Mouse (Mus musculus) midbrain, embryonic 14.5 days (tissue): ENCODE measurements around the gene Vps37b. TPM values are rescaled to one million over a fixed set of nuclear protein-coding genes. Genes with fewer than 3 reads are reported as not detected.

Source experiments
- ATAC-seq: fragments of 200-750 bp; cut with Nextera tagmentation; 2 replicates; pipeline ENCODE4 v1.8.0; 2017; ENCODE audit warnings: moderate number of reproducible peaks, moderate library complexity; ENCODE audit not compliant: low FRiP score, low TSS enrichment
- DNase-seq: peaks from one replicate; pipeline ENCODE4 v3.0.0-alpha.2; 2015
- H3K27ac ChIP-seq: fragments of 300-500 bp; sonication (generic); replicated peaks from 2 replicates; pipeline ENCODE4 v1.5.1; 2014; ENCODE audit warnings: mild to moderate bottlenecking, low read depth, low read length, moderate library complexity
- H3K27me3 ChIP-seq: fragments of 300-500 bp; sonication (generic); 2 replicates; pipeline ENCODE4 v1.6.1; 2014; ENCODE audit warnings: low read length, control low read depth, mixed read lengths; ENCODE audit not compliant: control insufficient read depth, insufficient read depth
- H3K36me3 ChIP-seq: fragments of 300-500 bp; sonication (generic); 2 replicates; pipeline ENCODE4 v1.6.1; 2014; ENCODE audit warnings: low read length, control low read depth; ENCODE audit not compliant: control insufficient read depth, insufficient read depth
- H3K4me1 ChIP-seq: fragments of 300-500 bp; sonication (generic); 2 replicates; pipeline ENCODE4 v1.6.1; 2014; ENCODE audit warnings: mild to moderate bottlenecking, antibody characterized with exemption, low read length, control low read depth; ENCODE audit not compliant: control insufficient read depth, insufficient read depth
- H3K4me2 ChIP-seq: fragments of 300-500 bp; sonication (generic); 2 replicates; pipeline ENCODE4 v1.6.1; 2014; ENCODE audit warnings: mild to moderate bottlenecking, low read length, moderate library complexity
- H3K4me3 ChIP-seq: fragments of 300-500 bp; sonication (generic); replicated peaks from 2 replicates; pipeline ENCODE4 v1.5.1; 2014; ENCODE audit warnings: low read depth, low read length
- H3K9ac ChIP-seq: fragments of 300-500 bp; sonication (generic); replicated peaks from 2 replicates; pipeline ENCODE4 v1.6.1; 2014; ENCODE audit warnings: mild to moderate bottlenecking, low read length, moderate library complexity
- H3K9me3 ChIP-seq: fragments of 300-500 bp; sonication (generic); 2 replicates; pipeline ENCODE4 v1.6.1; 2016; ENCODE audit warnings: low read length, control low read depth, mixed read lengths; ENCODE audit not compliant: control insufficient read depth
- WGBS: fragments of 180-500 bp; shearing (Covaris S2); extraction: QIAGEN DNeasy Blood & Tissue Kit; methylation state at CpG from one replicate; pipeline ENCODE4 v1.1.7; 2014; 5-methylcytosine and 5-hydroxymethylcytosine counted together
- polyA plus RNA-seq: library from polyadenylated mRNA; unstranded; fragments of >200 nt; fragmentation: Nextera tagmentation; extraction: Ambion mirVana; gene quantifications from 2 replicates; pipeline ENCODE4 v1.2.1, GENCODE M21; 2014

Vps37b gene
- 58.0 and 72.4 TPM in 2 replicates for polyA plus RNA-seq

GRCm38 (mm10) chr5:124032001-124032508 lies at the start of gene Vps37b:
Vps37b (minus strand) TSS chr5:124032270.
- Histone ChIP-seq H3K4me2 (peak within 1 kb of the TSS; percentile 83), H3K4me1 (peaks cover 23% of the 10 kb centered on the region), H3K9ac (peak within 1 kb of the TSS; percentile 96), H3K27ac (peak within 1 kb of the TSS; percentile 93), H3K4me3 (peak within 1 kb of the TSS; percentile 95), H3K9me3 (no peaks in the 10 kb centered on the region), H3K36me3 (no peaks in the 10 kb centered on the region), H3K27me3 (no peaks in the 10 kb centered on the region)
- DNase-seq: peak; percentile 96
- whole genome bisulfite sequencing: under 1% methylated on average over 52 of the region's 52 CpGs
- ATAC-seq: peak; percentile 78

- Histone ChIP-seq H3K4me3 (no peak overlapping the region), H3K9me3 (no peaks in the 10 kb centered on the region), H3K4me1 (peaks cover 10% of the 10 kb centered on the region; the same call in 1 of the 2 replicates), H3K36me3 (no peaks in the 10 kb centered on the region), H3K27ac (no peak overlapping the region), H3K4me2 (no peak overlapping the region), H3K9ac (no peak overlapping the region), H3K27me3 (no peaks in the 10 kb centered on the region)
- 95% methylated on average over 17 of the region's 17 CpGs for WGBS
- no peak for ATAC-seq
- no peak for DNase-seq
Measured at GRCm38 (mm10) chr5:124079880-124080279, 47.8 kb upstream of the Vps37b start.

DNA sequence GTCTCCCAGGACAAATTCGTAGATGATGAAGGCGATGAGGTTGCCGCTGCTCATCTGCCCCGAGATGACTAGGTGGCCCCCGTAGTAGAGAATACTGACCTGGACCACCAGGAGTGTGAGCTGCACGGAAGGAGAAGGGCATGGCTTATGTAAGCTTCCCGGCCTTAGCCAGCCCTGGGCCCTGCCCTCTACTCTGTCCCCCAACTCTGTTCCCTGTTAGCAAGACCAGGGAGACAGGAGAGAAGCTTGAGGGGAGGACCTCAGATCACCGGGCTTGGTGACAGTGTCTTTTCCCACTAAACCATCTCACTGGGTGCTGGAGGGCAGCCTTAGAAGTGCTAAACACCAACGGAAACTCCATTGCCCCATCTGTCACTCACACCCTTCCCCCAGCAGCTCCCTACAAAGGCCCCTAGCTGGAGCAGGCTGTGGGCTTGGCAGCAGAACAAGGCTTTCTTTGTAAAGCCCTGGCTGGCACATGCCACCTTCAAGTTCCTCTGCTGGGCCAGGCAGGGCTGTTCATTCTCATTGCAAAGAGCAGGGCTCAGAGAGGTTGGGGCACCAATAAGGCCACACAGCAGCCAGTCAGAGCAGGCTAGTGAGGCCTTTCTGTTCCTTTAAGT lies 46.8 kb upstream of the Vps37b start:
- Histone ChIP-seq H3K4me2 (no peak overlapping the region), H3K9me3 (no peaks in the 10 kb centered on the region), H3K4me3 (no peak overlapping the region), H3K27me3 (no peaks in the 10 kb centered on the region), H3K9ac (no peak overlapping the region), H3K36me3 (no peaks in the 10 kb centered on the region), H3K27ac (peak overlapping the region; percentile 74), H3K4me1 (peaks cover 10% of the 10 kb centered on the region; the same call in 1 of the 2 replicates)
- peak; percentile 82 for DNase-seq
- ATAC-seq: peak; percentile 76
- 59% methylated on average over 9 of the region's 9 CpGs for WGBS

- no peak for ATAC-seq
- H3K4me1 ChIP-seq: peaks cover 10% of the 10 kb centered on the region; the same call in 1 of the 2 replicates
- DNase-seq: no peak
- no peak overlapping the region for H3K9ac ChIP-seq
- no peaks in the 10 kb centered on the region for H3K9me3 ChIP-seq
- H3K4me3 ChIP-seq: no peak overlapping the region
- H3K36me3 ChIP-seq: no peaks in the 10 kb centered on the region
- H3K27me3 ChIP-seq: no peaks in the 10 kb centered on the region
- no peak overlapping the region for H3K27ac ChIP-seq
- no peak overlapping the region for H3K4me2 ChIP-seq
- 67% methylated on average over 6 of the region's 6 CpGs for WGBS
Measured at GRCm38 (mm10) chr5:124077856-124078460, 45.9 kb upstream of the Vps37b start.

DNA sequence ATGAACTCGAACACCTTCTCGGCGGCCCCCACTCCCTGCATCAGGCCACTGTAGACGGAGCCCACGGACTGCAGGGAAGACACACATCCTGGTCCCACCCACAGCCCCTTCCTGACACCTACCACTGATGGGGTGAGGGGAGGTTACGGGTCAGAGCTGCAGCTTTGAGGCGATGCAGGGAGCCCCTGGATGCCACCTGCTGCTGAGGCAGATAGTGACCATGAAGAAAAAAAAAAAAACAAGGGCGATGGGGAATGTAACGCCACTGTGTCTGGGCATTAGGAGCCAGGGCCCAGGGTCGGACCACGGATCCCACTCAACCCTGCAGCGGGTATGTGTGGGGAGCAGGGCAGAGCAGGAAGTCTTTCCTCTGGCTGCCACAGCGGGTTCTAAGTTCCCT lies 45.2 kb upstream of the Vps37b start:
- peaks cover 10% of the 10 kb centered on the region; the same call in 1 of the 2 replicates for H3K4me1 ChIP-seq
- no peaks in the 10 kb centered on the region for H3K27me3 ChIP-seq
- no peaks in the 10 kb centered on the region for H3K36me3 ChIP-seq
- no peak for DNase-seq
- WGBS: 84% methylated on average over 13 of the region's 13 CpGs
- no peak overlapping the region for H3K27ac ChIP-seq
- H3K9me3 ChIP-seq: no peaks in the 10 kb centered on the region
- no peak overlapping the region for H3K4me3 ChIP-seq
- H3K4me2 ChIP-seq: no peak overlapping the region
- H3K9ac ChIP-seq: no peak overlapping the region
- no peak for ATAC-seq

DNA sequence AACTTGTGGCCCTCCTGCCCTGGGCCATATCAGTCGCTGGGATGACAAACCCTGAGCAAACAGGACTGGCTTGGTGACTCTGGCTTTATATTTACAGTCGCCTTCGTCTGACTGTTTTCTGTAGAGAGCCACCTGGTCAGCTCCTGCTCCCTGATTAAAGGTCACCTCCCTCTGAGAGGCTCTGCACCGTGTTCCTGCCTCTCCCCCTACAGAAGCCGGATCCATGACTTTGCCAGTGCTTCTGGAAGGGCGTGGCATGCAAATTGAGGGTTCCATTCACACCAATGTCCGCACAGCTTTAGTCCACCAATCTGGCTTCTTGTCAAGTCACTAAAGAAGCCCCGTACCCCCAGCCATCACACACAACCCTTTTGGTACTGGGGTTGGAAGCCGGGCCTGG lies 44.5 kb upstream of the Vps37b start:
- WGBS: 58% methylated on average over 9 of the region's 9 CpGs
- no peaks in the 10 kb centered on the region for H3K9me3 ChIP-seq
- no peak for ATAC-seq
- no peaks in the 10 kb centered on the region for H3K36me3 ChIP-seq
- H3K9ac ChIP-seq: no peak overlapping the region
- DNase-seq: no peak
- no peak overlapping the region for H3K4me3 ChIP-seq
- H3K4me2 ChIP-seq: no peak overlapping the region
- no peaks in the 10 kb centered on the region for H3K27me3 ChIP-seq
- no peak overlapping the region for H3K27ac ChIP-seq
- peaks cover 10% of the 10 kb centered on the region; the same call in 1 of the 2 replicates for H3K4me1 ChIP-seq

GRCm38 (mm10) chr5:124075716-124076115 lies 43.6 kb upstream of the Vps37b start:
- Histone ChIP-seq H3K9me3 (no peaks in the 10 kb centered on the region), H3K4me3 (no peak overlapping the region), H3K27me3 (no peaks in the 10 kb centered on the region), H3K4me2 (no peak overlapping the region), H3K36me3 (no peaks in the 10 kb centered on the region), H3K27ac (no peak overlapping the region), H3K4me1 (peaks cover 10% of the 10 kb centered on the region; the same call in 1 of the 2 replicates), H3K9ac (no peak overlapping the region)
- ATAC-seq: no peak
- DNase-seq: no peak
- 74% methylated on average over 9 of the region's 9 CpGs for WGBS

- 78% methylated on average over 10 of the region's 10 CpGs for WGBS
- no peaks in the 10 kb centered on the region for H3K27me3 ChIP-seq
- no peak overlapping the region for H3K4me3 ChIP-seq
- H3K27ac ChIP-seq: no peak overlapping the region
- peaks cover 10% of the 10 kb centered on the region; the same call in 1 of the 2 replicates for H3K4me1 ChIP-seq
- H3K4me2 ChIP-seq: no peak overlapping the region
- H3K9ac ChIP-seq: no peak overlapping the region
- no peaks in the 10 kb centered on the region for H3K9me3 ChIP-seq
- DNase-seq (no peak), ATAC-seq (no peak)
- no peaks in the 10 kb centered on the region for H3K36me3 ChIP-seq
Measured at GRCm38 (mm10) chr5:124074845-124075307, 42.8 kb upstream of the Vps37b start.
